Mouse (Mus musculus): ENCODE data around the gene Pitx2. TPM values are rescaled to one million over a fixed set of nuclear protein-coding genes. Genes with fewer than 3 reads are reported as not detected.

Gene Pitx2
- 19.0 and 22.1 TPM in 2 replicates for polyA plus RNA-seq (2015; fragmentation: Nextera tagmentation; extraction: Ambion mirVana)

- H3K27me3 ChIP-seq (ENCODE audit: control insufficient read depth, insufficient read depth, low read length): peaks cover 78% of the 10 kb centered on the region
- no peaks in the 10 kb centered on the region for H3K36me3 ChIP-seq (ENCODE audit: control insufficient read depth, insufficient read depth, low read length)
- peaks cover 13% of the 10 kb centered on the region for H3K4me1 ChIP-seq (ENCODE audit: control insufficient read depth, insufficient read depth, low read length)
- H3K4me2 ChIP-seq (ENCODE audit: low read depth, low read length): peak within 1 kb of the TSS; percentile 56
- peak within 1 kb of the TSS; percentile 52 for H3K4me3 ChIP-seq (replicated peaks; ENCODE audit: low read length)
- ATAC-seq (ENCODE audit: insufficient read depth, low FRiP score): peak; percentile 65
- H3K9me3 ChIP-seq (replicated peaks; ENCODE audit: control insufficient read depth, low read length): no peaks in the 10 kb centered on the region
- under 1% methylated on average over 60 of the region's 60 CpGs for WGBS
- peak within 1 kb of the TSS; percentile 40; the same call in 1 of the 2 replicates for H3K27ac ChIP-seq (ENCODE audit: low read length)
- H3K9ac ChIP-seq (ENCODE audit: low read length): peak within 1 kb of the TSS; percentile 73
Measured at GRCm38 (mm10) chr3:129199609-129200500, at the start of gene Pitx2. Gene Pitx2 (plus strand): TSS chr3:129199878.

- H3K9ac ChIP-seq (ENCODE audit: low read length): no peak overlapping the region
- no peaks in the 10 kb centered on the region for H3K9me3 ChIP-seq (replicated peaks; ENCODE audit: control insufficient read depth, low read length)
- H3K27ac ChIP-seq (ENCODE audit: low read length): no peak overlapping the region
- H3K36me3 ChIP-seq (ENCODE audit: control insufficient read depth, insufficient read depth, low read length): no peaks in the 10 kb centered on the region
- H3K4me1 ChIP-seq (ENCODE audit: control insufficient read depth, insufficient read depth, low read length): no peaks in the 10 kb centered on the region
- no peak overlapping the region for H3K4me2 ChIP-seq (ENCODE audit: low read depth, low read length)
- H3K4me3 ChIP-seq (replicated peaks; ENCODE audit: low read length): no peak overlapping the region
- WGBS: 84% methylated on average over 2 of the region's 2 CpGs
- no peaks in the 10 kb centered on the region for H3K27me3 ChIP-seq (ENCODE audit: control insufficient read depth, insufficient read depth, low read length)
- no peak for ATAC-seq (ENCODE audit: insufficient read depth, low FRiP score)
Measured at GRCm38 (mm10) chr3:129150001-129150400, 49.7 kb upstream of the Pitx2 start.

- H3K4me2 ChIP-seq (ENCODE audit: low read depth, low read length): no peak overlapping the region
- no peak overlapping the region for H3K9ac ChIP-seq (ENCODE audit: low read length)
- no peaks in the 10 kb centered on the region for H3K4me1 ChIP-seq (ENCODE audit: control insufficient read depth, insufficient read depth, low read length)
- H3K27ac ChIP-seq (ENCODE audit: low read length): no peak overlapping the region
- no peaks in the 10 kb centered on the region for H3K36me3 ChIP-seq (ENCODE audit: control insufficient read depth, insufficient read depth, low read length)
- no peak overlapping the region for H3K4me3 ChIP-seq (replicated peaks; ENCODE audit: low read length)
- H3K9me3 ChIP-seq (replicated peaks; ENCODE audit: control insufficient read depth, low read length): no peaks in the 10 kb centered on the region
- H3K27me3 ChIP-seq (ENCODE audit: control insufficient read depth, insufficient read depth, low read length): no peaks in the 10 kb centered on the region
- 36% methylated on average over 8 of the region's 8 CpGs for WGBS
- ATAC-seq (ENCODE audit: insufficient read depth, low FRiP score): no peak
Measured at GRCm38 (mm10) chr3:129151096-129151685, 48.5 kb upstream of the Pitx2 start.

- Histone ChIP-seq H3K9ac (ENCODE audit: low read length) (no peak overlapping the region), H3K4me2 (ENCODE audit: low read depth, low read length) (0 out of 2 replicates have a peak overlapping the region, but pooled peaks have one; percentile 13), H3K27ac (ENCODE audit: low read length) (no peak overlapping the region), H3K4me1 (ENCODE audit: control insufficient read depth, insufficient read depth, low read length) (0 out of 2 replicates have a peak, but pooled peaks cover 3% of the 10 kb centered on the region), H3K27me3 (ENCODE audit: control insufficient read depth, insufficient read depth, low read length) (no peaks in the 10 kb centered on the region), H3K4me3 (replicated peaks; ENCODE audit: low read length) (no peak overlapping the region), H3K36me3 (ENCODE audit: control insufficient read depth, insufficient read depth, low read length) (no peaks in the 10 kb centered on the region), H3K9me3 (replicated peaks; ENCODE audit: control insufficient read depth, low read length) (no peaks in the 10 kb centered on the region)
- 33% methylated on average over 9 of the region's 9 CpGs for WGBS
- no peak for ATAC-seq (ENCODE audit: insufficient read depth, low FRiP score)
Measured at GRCm38 (mm10) chr3:129158812-129159370, 40.8 kb upstream of the Pitx2 start.

GRCm38 (mm10) chr3:129161333-129162035, 38.2 kb upstream of the Pitx2 start:
- 83% methylated on average over 11 of the region's 11 CpGs for WGBS
- ATAC-seq (ENCODE audit: insufficient read depth, low FRiP score): no peak
- H3K4me1 ChIP-seq (ENCODE audit: control insufficient read depth, insufficient read depth, low read length): 0 out of 2 replicates have a peak, but pooled peaks cover 3% of the 10 kb centered on the region

GRCm38 (mm10) chr3:129164246-129164645, 35.4 kb upstream of the Pitx2 start:
- H3K9me3 ChIP-seq (replicated peaks; ENCODE audit: control insufficient read depth, low read length): no peaks in the 10 kb centered on the region
- no peak overlapping the region for H3K4me3 ChIP-seq (replicated peaks; ENCODE audit: low read length)
- no peak for ATAC-seq (ENCODE audit: insufficient read depth, low FRiP score)
- H3K36me3 ChIP-seq (ENCODE audit: control insufficient read depth, insufficient read depth, low read length): no peaks in the 10 kb centered on the region
- no peak overlapping the region for H3K9ac ChIP-seq (ENCODE audit: low read length)
- 70% methylated on average over 1 of the region's 1 CpGs for WGBS
- H3K4me1 ChIP-seq (ENCODE audit: control insufficient read depth, insufficient read depth, low read length): no peaks in the 10 kb centered on the region
- H3K27me3 ChIP-seq (ENCODE audit: control insufficient read depth, insufficient read depth, low read length): no peaks in the 10 kb centered on the region
- H3K4me2 ChIP-seq (ENCODE audit: low read depth, low read length): no peak overlapping the region
- H3K27ac ChIP-seq (ENCODE audit: low read length): no peak overlapping the region

More at GRCm38 (mm10) chr3:129161333-129162035, 38.2 kb upstream of the Pitx2 start:
- Histone ChIP-seq H3K27me3 (ENCODE audit: control insufficient read depth, insufficient read depth, low read length) (no peaks in the 10 kb centered on the region), H3K36me3 (ENCODE audit: control insufficient read depth, insufficient read depth, low read length) (no peaks in the 10 kb centered on the region), H3K9me3 (replicated peaks; ENCODE audit: control insufficient read depth, low read length) (no peaks in the 10 kb centered on the region), H3K9ac (ENCODE audit: low read length) (no peak overlapping the region), H3K4me3 (replicated peaks; ENCODE audit: low read length) (no peak overlapping the region), H3K27ac (ENCODE audit: low read length) (no peak overlapping the region), H3K4me2 (ENCODE audit: low read depth, low read length) (no peak overlapping the region)

- Histone ChIP-seq H3K27ac (ENCODE audit: low read length) (no peak overlapping the region), H3K4me2 (ENCODE audit: low read depth, low read length) (no peak overlapping the region), H3K9me3 (replicated peaks; ENCODE audit: control insufficient read depth, low read length) (no peaks in the 10 kb centered on the region), H3K27me3 (ENCODE audit: control insufficient read depth, insufficient read depth, low read length) (no peaks in the 10 kb centered on the region), H3K4me1 (ENCODE audit: control insufficient read depth, insufficient read depth, low read length) (no peaks in the 10 kb centered on the region), H3K4me3 (replicated peaks; ENCODE audit: low read length) (no peak overlapping the region), H3K36me3 (ENCODE audit: control insufficient read depth, insufficient read depth, low read length) (no peaks in the 10 kb centered on the region), H3K9ac (ENCODE audit: low read length) (no peak overlapping the region)
- no peak for ATAC-seq (ENCODE audit: insufficient read depth, low FRiP score)
- 84% methylated on average over 8 of the region's 8 CpGs for WGBS
Measured at GRCm38 (mm10) chr3:129165715-129166114, 34.0 kb upstream of the Pitx2 start.

GRCm38 (mm10) chr3:129166684-129167083, 33.0 kb upstream of the Pitx2 start:
- no peak overlapping the region for H3K27ac ChIP-seq (ENCODE audit: low read length)
- H3K4me1 ChIP-seq (ENCODE audit: control insufficient read depth, insufficient read depth, low read length): no peaks in the 10 kb centered on the region
- no peak overlapping the region for H3K4me2 ChIP-seq (ENCODE audit: low read depth, low read length)
- no peak overlapping the region for H3K9ac ChIP-seq (ENCODE audit: low read length)
- H3K27me3 ChIP-seq (ENCODE audit: control insufficient read depth, insufficient read depth, low read length): no peaks in the 10 kb centered on the region
- no peak overlapping the region for H3K4me3 ChIP-seq (replicated peaks; ENCODE audit: low read length)
- no peaks in the 10 kb centered on the region for H3K36me3 ChIP-seq (ENCODE audit: control insufficient read depth, insufficient read depth, low read length)
- no peaks in the 10 kb centered on the region for H3K9me3 ChIP-seq (replicated peaks; ENCODE audit: control insufficient read depth, low read length)
- WGBS: 25% methylated on average over 6 of the region's 6 CpGs
- no peak for ATAC-seq (ENCODE audit: insufficient read depth, low FRiP score)

Measured in stomach, embryonic 16.5 days (tissue).